Mouse (Mus musculus): ENCODE results near the gene Dnali1.

Dnali1 gene

DNA sequence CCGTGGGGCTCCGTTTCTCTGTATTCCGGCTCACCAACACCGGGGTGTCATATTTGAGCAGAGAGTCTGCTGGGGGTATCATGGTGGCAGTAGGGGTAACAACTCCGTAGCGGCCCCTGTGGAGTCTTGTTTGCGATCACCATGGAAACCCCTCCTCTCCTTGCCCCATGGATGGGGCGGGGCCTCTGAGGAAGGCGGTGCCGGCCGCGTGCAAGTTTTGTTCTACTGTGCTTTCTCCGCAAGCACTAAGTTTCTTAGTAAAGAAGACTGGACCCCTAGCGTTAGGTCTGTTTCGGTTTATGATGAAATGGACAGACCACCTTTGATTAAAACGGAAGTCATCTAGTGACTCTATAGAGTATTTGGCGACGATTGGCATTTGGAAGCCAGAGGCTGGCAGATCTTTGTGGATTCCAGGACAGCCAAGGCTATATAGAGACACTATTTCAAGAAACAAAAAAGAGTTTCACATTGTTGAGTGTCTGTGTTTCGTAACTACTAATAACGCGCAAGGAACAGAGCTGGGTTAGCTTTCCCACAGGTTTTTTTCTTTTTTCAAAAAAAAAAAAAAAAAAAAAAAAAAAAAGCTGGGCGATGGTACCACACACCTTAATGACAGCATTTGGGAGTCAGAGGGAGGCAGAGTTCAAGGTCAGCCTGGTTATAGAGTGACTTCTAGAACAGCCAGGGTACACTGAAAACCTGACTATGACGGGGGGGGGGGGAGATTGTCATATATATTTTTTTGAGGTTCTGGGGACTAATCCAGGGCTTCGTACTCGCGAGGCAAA is at the start of gene Dnali1:
TSS of gene Dnali1 (minus strand) at position 187 of the 791 bp plus-strand sequence.
- peak; percentile 45 to 56 for DNase-seq

DNA sequence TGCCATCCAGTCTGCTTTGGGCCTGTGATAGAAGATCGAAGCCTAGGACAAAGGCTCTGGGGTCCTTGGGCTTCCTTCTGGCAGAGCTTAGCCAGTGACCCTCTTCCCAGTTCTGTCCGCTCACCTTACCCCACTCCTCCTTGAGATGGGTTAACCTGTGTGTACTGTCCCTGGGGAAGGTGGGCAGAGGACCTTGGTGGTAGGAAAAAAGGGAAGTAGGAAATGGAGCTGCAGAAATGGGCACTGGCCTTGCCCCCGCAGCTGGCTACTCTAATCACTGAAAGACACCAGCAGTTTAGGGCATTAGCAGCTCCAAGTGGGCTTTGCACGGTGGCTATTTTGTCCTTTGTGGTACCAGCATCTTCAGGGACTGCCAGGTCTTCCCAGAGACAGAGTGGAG is 49.6 kb upstream of the Dnali1 start:
- peak in 1 of 2 experiments; percentile 40 for DNase-seq

- peak; percentile 93 to 94 for DNase-seq
Observed at GRCm38 (mm10) chr4:125114638-125115037, 49.1 kb upstream of the Dnali1 start.

GRCm38 (mm10) chr4:125105354-125105753 is 39.9 kb upstream of the Dnali1 start:
- DNase-seq: no peak

- no peak for DNase-seq
Observed at GRCm38 (mm10) chr4:125101334-125101733, 35.8 kb upstream of the Dnali1 start.

DNA sequence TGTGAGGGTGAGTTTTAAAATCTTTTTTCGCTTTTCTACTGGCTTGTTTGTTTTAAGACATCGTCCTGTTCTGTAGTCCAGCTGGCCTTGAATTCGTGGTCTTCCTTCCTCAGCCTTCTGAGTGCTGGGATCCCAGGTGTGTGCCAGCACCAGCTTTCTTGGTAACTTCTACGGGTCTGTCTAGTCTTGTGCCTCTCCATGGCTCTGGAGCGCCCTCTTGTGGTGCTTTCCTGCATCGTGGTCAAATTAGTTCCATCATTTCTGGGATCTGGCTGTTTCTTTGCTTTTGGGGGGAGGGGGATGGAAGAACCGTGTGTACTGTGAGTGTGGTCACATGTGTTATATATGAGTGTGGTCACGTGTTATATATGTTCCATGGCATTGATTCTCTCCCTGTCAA is 34.0 kb upstream of the Dnali1 start:
- DNase-seq: peak; percentile 92 to 96

DNA sequence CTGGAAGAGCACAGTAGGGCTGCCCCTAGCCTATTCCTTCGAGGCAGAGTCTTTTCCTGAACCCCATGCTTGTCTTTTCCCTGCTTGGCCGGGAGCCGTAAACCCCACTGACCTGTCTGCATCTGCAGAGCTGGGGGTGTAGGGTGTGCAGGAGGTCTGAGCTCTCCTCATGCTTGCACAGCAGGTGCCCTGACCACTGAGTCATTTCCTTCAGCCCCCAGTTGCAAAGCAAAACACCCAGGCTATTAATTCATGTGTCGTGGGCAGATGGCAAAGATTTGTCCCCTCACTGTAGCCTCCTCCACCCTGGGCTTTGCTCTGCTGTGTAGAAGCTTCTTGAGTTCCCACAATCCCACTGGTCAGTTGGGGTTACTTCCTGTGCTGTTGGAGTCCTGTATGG is 31.9 kb upstream of the Dnali1 start:
- DNase-seq: no peak

DNA sequence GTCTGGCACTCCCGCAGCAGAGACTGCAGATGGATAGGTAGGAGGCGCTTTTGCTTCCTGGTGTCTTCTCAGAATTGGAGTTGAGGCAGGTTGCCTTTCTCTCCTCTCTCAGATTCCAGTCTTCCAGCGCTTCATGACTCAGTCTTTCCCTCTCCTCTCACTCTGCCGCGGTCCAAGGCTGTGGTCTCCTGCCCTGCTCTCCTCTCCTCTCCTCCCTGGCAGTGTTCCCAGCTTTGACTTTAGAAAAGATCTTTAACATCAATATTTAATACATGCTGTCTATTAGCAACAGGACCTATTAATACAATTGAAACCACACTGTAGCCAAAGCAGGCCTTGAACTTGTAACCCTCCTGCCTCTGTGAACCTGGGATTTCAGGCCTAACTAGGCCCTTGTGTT is 30.6 kb upstream of the Dnali1 start:
- no peak for DNase-seq

GRCm38 (mm10) chr4:125093031-125093430 is 27.5 kb upstream of the Dnali1 start:
- DNase-seq: no peak

DNA sequence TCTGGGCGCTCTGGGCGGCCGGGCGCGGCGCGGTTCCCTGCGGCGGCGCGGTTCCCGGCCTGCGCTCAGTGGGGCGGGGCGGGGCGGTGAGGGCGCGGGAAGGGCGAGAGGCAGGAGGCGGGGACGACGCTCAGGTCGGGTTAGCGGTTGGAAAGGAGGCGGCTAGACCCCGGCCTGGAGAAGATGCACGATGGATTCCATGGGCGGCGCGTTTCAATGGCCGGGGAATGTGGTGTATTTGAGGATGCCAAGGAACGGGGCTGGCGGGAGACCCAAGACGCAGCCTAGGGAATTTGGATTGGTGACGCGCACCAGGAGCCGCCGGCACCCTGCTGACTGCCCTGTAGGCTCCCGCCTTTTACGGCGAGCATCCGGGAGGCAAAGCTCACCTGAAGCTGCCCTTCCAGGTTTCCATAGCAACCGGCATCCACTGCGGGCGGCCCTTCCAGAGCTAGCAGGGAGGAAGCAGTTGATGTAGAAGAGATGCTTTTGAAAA is 19.9 kb upstream of the Dnali1 start:
- peak; percentile 79 to 82 for DNase-seq

- DNase-seq: peak; percentile 96 to 97
Observed at GRCm38 (mm10) chr4:125084403-125085345, 19.2 kb upstream of the Dnali1 start, which contains the start of gene Meaf6. Gene Meaf6, plus strand, starts transcription at chr4:125085134.

DNA sequence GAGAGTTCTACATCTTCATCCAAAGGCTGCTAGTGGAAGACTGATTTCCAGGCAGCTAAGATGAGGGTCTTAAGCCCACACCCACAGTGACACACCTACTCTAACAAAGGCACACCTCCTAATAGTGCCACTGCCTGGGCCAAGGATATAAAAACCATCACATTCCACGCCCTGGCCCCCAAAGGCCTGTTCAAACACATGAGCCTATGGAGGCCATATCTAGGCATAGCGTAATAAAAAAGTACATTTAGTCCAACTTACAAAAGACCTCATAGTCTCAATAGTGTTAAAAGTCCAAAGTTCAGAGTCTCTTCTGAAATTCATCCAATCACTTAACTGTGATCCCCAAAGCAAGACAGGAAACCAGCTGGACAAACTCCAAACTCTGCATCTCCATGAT is 13.2 kb upstream of the Dnali1 start:
- no peak for DNase-seq

DNA sequence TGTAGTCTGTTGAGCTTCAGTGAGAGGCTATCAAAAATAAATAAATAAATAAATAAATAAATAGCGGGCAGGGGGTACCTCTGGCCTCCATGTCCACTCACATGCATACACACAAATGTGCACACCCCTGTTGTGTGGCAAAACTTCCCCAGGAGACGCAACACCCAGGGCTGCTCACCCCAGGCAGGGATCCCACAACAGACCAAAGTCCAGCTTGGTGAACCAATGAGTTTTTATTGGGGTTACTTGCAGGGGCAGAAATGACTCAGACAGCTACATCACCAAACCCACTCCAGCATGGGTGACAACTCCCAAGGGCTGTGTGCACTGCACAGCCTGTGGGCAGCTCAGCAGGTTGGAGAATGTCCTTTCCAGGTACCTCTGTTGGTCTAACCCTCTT is 12.2 kb upstream of the Dnali1 start:
- no peak for DNase-seq

DNA sequence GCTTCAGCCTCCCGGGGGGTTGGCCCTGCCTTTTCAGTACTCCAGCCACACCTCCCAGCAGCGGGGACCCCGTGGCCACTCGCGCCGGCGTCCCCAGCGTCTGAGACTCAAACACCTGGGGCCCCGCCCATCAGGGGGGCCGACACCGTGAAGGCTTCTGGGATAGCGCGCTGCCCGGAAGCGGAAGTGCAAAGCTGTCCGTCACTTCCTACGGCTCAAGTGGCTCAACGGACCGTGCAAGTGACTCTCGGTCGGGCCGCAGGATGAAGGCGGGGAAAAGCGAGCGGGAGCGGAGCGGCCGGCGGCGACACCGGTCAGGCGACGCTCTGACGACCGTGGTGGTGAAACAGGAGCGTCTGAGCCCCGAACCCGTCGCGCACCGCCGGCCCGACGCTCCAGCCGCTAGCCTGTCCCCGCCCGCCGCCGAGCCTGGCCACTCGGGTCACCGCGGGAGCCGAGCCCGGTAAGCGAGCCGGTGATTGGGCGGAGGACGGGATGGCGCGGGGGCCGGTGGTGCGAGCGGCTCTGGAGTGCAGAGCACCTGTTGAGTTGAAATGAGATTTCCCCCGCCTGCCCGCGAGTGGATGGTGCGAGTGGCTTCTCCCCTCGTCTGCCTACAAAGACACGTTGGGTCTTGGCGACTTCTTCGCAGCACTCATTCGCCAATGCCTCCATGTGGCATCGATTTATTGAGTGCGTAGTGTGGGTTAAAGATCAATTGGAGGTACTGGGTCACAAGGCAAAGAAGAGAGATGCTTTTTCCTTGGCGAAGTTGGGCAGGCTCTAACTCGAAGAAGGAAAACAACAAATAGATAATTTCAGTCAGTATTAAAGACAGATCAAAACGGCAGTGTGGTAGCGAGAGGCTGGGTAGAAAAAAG is 1.2 kb upstream of the Dnali1 start, which contains the start of gene Snip1:
TSS of gene Snip1 (plus strand) at position 183 of the 881 bp plus-strand sequence.
- DNase-seq: peak; percentile 95 to 97

DNA sequence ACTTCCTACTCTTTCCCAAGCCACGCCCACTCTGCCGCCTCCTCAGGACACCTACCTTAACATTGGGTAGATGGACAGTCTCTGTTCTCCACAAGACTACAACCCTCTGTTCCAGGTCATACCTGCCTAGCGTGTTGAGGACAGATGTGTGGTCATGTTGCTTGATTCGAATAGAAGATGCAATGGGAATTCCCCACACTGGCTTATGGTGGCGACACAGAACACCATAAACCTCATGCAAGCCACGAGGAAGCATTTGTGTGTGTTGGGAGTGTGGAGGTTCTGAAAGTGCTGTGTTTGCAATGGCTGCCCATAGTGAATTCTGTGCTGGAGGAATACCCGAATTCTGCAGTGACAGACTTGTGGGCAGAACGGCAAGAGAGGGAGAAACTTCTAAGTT is 1.7 kb downstream of the Dnali1 start:
- no peak for DNase-seq

DNA sequence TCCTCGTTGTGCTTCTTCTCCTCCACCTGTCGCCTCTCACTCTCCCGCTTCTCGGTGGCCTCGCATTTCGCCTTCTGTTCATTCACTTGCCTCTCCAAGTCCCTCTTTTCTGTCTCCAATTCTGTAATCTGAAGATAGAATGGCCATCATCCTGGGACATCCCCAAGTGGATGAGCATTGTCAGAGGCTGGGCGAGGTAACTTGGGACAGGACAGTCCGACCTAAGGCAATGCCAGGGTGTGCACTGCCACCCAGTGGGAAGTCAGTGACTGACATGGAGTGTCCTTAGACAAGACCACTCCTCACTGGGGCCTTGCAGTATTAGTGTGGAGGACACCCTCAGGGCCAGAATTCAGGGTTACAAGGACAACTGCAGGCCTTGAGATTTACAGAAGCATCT is 6.5 kb downstream of the Dnali1 start:
- DNase-seq: peak; percentile 82

DNA sequence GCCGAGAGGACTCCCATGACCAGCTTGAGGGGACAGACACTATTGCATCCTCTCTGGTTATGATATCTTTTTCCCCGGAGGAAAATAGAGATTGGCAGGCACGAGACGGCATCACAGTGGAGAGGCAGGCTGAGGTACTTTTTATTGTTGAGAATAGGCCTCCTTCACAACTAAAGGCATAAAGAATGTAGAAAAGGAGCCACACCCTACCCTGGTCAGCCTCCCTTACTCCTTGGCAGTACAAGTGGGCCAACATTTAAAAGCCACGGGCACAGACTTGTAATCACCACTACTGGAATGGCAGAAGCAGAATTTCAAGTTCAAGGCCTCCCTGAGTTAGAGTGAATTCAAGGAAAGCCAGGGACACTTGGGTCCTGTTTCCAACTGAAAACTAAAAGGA is 7.5 kb downstream of the Dnali1 start:
- no peak for DNase-seq

DNA sequence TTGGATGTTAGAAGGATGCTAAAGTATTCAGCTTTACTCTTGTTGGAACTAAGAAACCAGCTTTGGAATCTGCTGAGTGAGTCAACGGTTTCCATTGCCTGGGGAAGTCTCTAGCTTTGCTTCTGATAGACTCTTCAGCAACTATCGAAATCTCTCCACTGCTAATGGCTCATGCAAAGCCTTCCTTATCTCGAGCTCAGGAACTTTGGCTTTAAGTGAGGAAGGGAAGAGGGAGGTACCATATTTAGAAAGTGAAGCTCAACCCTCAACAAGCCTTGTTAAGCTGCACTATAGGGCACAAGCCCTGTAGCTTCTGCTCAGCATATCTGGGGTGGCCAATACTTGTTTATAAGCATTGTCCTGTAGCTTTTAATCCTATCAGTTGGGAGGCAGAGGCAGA is 8.2 kb downstream of the Dnali1 start:
- no peak for DNase-seq

DNA sequence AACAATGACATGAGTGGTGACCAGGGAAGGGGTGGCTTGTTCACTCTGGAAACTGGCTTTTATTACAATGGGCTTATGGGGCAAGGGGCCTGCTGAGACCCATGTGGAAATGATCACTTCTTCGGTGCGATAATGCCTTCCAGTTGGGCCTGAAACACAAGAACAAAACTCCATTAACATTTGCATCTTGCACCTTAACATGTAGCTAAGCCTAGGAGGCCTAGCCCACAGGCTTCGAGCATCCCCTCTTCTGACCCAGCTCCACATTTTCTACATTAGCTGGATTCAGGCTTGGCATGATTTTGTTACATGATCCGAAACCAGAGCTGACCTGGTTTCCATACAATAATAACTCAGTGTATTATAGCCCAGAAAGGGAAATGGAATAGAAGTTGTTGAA is 9.0 kb downstream of the Dnali1 start:
- no peak for DNase-seq

GRCm38 (mm10) chr4:125055385-125055784 is 10.1 kb downstream of the Dnali1 start:
- DNase-seq: no peak

- no peak for DNase-seq
Observed at GRCm38 (mm10) chr4:125044454-125044853, 21.0 kb downstream of the Dnali1 start.

- DNase-seq: no peak
Observed at GRCm38 (mm10) chr4:125034341-125034740, 31.2 kb downstream of the Dnali1 start.

All from cerebellum, postnatal 10 days (tissue).